Mouse (Mus musculus): Measurements from ENCODE around the gene Lgals9. TPM values are rescaled to one million over a fixed set of nuclear protein-coding genes. Genes with fewer than 3 reads are reported as not detected.

Lgals9 gene
- polyA plus RNA-seq, 1 experiment from 2014 or later = 8.8 TPM

GRCm38 (mm10) chr11:79019839-79020534, 35.2 kb upstream of the Lgals9 start:
- no peak for ATAC-seq (ENCODE audit: low read depth)
- no peaks in the 10 kb centered on the region for H3K27me3 ChIP-seq (ENCODE audit: control insufficient read depth, insufficient read depth, low read length)
- 0 out of 2 replicates have a peak, but pooled peaks cover 13% of the 10 kb centered on the region for H3K36me3 ChIP-seq (ENCODE audit: control insufficient read depth, insufficient read depth, low read length)
- H3K9me3 ChIP-seq (ENCODE audit: control insufficient read depth, low read length) = no peaks in the 10 kb centered on the region
- H3K4me1 ChIP-seq (ENCODE audit: control insufficient read depth, insufficient read depth, low read length) = no peaks in the 10 kb centered on the region
- H3K4me2 ChIP-seq (ENCODE audit: low read depth, low read length) = no peak overlapping the region
- WGBS = 90% methylated on average over 17 of the region's 17 CpGs
- H3K4me3 ChIP-seq (ENCODE audit: low read depth, low read length) = no peak overlapping the region
- no peak overlapping the region for H3K27ac ChIP-seq (ENCODE audit: low read depth, low read length)
- H3K9ac ChIP-seq (replicated peaks; ENCODE audit: low read depth, low read length) = no peak overlapping the region

GRCm38 (mm10) chr11:79018954-79019704, 34.4 kb upstream of the Lgals9 start:
- no peaks in the 10 kb centered on the region for H3K27me3 ChIP-seq (ENCODE audit: control insufficient read depth, insufficient read depth, low read length)
- no peak overlapping the region for H3K4me3 ChIP-seq (ENCODE audit: low read depth, low read length)
- H3K36me3 ChIP-seq (ENCODE audit: control insufficient read depth, insufficient read depth, low read length) = 0 out of 2 replicates have a peak, but pooled peaks cover 13% of the 10 kb centered on the region
- 0 out of 2 replicates have a peak, but pooled peaks have one; percentile 28 for ATAC-seq (ENCODE audit: low read depth)
- no peak overlapping the region for H3K9ac ChIP-seq (replicated peaks; ENCODE audit: low read depth, low read length)
- WGBS = 51% methylated on average over 11 of the region's 11 CpGs
- H3K27ac ChIP-seq (ENCODE audit: low read depth, low read length) = no peak overlapping the region
- H3K4me2 ChIP-seq (ENCODE audit: low read depth, low read length) = no peak overlapping the region
- H3K4me1 ChIP-seq (ENCODE audit: control insufficient read depth, insufficient read depth, low read length) = no peaks in the 10 kb centered on the region
- no peaks in the 10 kb centered on the region for H3K9me3 ChIP-seq (ENCODE audit: control insufficient read depth, low read length)

GRCm38 (mm10) chr11:79017161-79017606, 32.4 kb upstream of the Lgals9 start:
- 0 out of 2 replicates have a peak, but pooled peaks cover 13% of the 10 kb centered on the region for H3K36me3 ChIP-seq (ENCODE audit: control insufficient read depth, insufficient read depth, low read length)
- WGBS = 82% methylated on average over 7 of the region's 7 CpGs

GRCm38 (mm10) chr11:79016236-79016635, 31.5 kb upstream of the Lgals9 start:
- no peaks in the 10 kb centered on the region for H3K4me1 ChIP-seq (ENCODE audit: control insufficient read depth, insufficient read depth, low read length)
- H3K27me3 ChIP-seq (ENCODE audit: control insufficient read depth, insufficient read depth, low read length) = no peaks in the 10 kb centered on the region
- WGBS = 70% methylated on average over 12 of the region's 12 CpGs
- no peak overlapping the region for H3K9ac ChIP-seq (replicated peaks; ENCODE audit: low read depth, low read length)
- no peak for ATAC-seq (ENCODE audit: low read depth)
- no peak overlapping the region for H3K4me2 ChIP-seq (ENCODE audit: low read depth, low read length)
- H3K27ac ChIP-seq (ENCODE audit: low read depth, low read length) = no peak overlapping the region
- H3K36me3 ChIP-seq (ENCODE audit: control insufficient read depth, insufficient read depth, low read length) = 0 out of 2 replicates have a peak, but pooled peaks cover 13% of the 10 kb centered on the region
- no peaks in the 10 kb centered on the region for H3K9me3 ChIP-seq (ENCODE audit: control insufficient read depth, low read length)
- no peak overlapping the region for H3K4me3 ChIP-seq (ENCODE audit: low read depth, low read length)

More at GRCm38 (mm10) chr11:79017161-79017606, 32.4 kb upstream of the Lgals9 start:
- no peaks in the 10 kb centered on the region for H3K4me1 ChIP-seq (ENCODE audit: control insufficient read depth, insufficient read depth, low read length)
- no peaks in the 10 kb centered on the region for H3K9me3 ChIP-seq (ENCODE audit: control insufficient read depth, low read length)
- no peak overlapping the region for H3K4me2 ChIP-seq (ENCODE audit: low read depth, low read length)
- no peak overlapping the region for H3K9ac ChIP-seq (replicated peaks; ENCODE audit: low read depth, low read length)
- H3K27ac ChIP-seq (ENCODE audit: low read depth, low read length) = no peak overlapping the region
- ATAC-seq (ENCODE audit: low read depth) = no peak
- no peaks in the 10 kb centered on the region for H3K27me3 ChIP-seq (ENCODE audit: control insufficient read depth, insufficient read depth, low read length)
- no peak overlapping the region for H3K4me3 ChIP-seq (ENCODE audit: low read depth, low read length)

- Histone ChIP-seq H3K9ac (replicated peaks; ENCODE audit: low read depth, low read length) (no peak overlapping the region), H3K27me3 (ENCODE audit: control insufficient read depth, insufficient read depth, low read length) (no peaks in the 10 kb centered on the region), H3K9me3 (ENCODE audit: control insufficient read depth, low read length) (no peaks in the 10 kb centered on the region), H3K4me1 (ENCODE audit: control insufficient read depth, insufficient read depth, low read length) (no peaks in the 10 kb centered on the region), H3K4me3 (ENCODE audit: low read depth, low read length) (no peak overlapping the region), H3K4me2 (ENCODE audit: low read depth, low read length) (no peak overlapping the region), H3K27ac (ENCODE audit: low read depth, low read length) (no peak overlapping the region), H3K36me3 (ENCODE audit: control insufficient read depth, insufficient read depth, low read length) (0 out of 2 replicates have a peak, but pooled peaks cover 13% of the 10 kb centered on the region)
- WGBS = 92% methylated on average over 24 of the region's 24 CpGs
- ATAC-seq (ENCODE audit: low read depth) = no peak
Measured at GRCm38 (mm10) chr11:79015660-79016215, 31.0 kb upstream of the Lgals9 start.

- ATAC-seq (ENCODE audit: low read depth) = no peak
- Histone ChIP-seq H3K4me3 (ENCODE audit: low read depth, low read length) (no peak overlapping the region), H3K4me2 (ENCODE audit: low read depth, low read length) (no peak overlapping the region), H3K27me3 (ENCODE audit: control insufficient read depth, insufficient read depth, low read length) (no peaks in the 10 kb centered on the region), H3K9ac (replicated peaks; ENCODE audit: low read depth, low read length) (no peak overlapping the region), H3K27ac (ENCODE audit: low read depth, low read length) (no peak overlapping the region), H3K9me3 (ENCODE audit: control insufficient read depth, low read length) (no peaks in the 10 kb centered on the region), H3K36me3 (ENCODE audit: control insufficient read depth, insufficient read depth, low read length) (0 out of 2 replicates have a peak, but pooled peaks cover 13% of the 10 kb centered on the region), H3K4me1 (ENCODE audit: control insufficient read depth, insufficient read depth, low read length) (no peaks in the 10 kb centered on the region)
- WGBS = 73% methylated on average over 15 of the region's 15 CpGs
Measured at GRCm38 (mm10) chr11:79014602-79015325, 30.0 kb upstream of the Lgals9 start.

GRCm38 (mm10) chr11:79013806-79014205, 29.1 kb upstream of the Lgals9 start:
- H3K9me3 ChIP-seq (ENCODE audit: control insufficient read depth, low read length) = no peaks in the 10 kb centered on the region
- no peak overlapping the region for H3K4me3 ChIP-seq (ENCODE audit: low read depth, low read length)
- 63% methylated on average over 9 of the region's 9 CpGs for WGBS
- no peaks in the 10 kb centered on the region for H3K27me3 ChIP-seq (ENCODE audit: control insufficient read depth, insufficient read depth, low read length)
- no peak for ATAC-seq (ENCODE audit: low read depth)
- H3K4me2 ChIP-seq (ENCODE audit: low read depth, low read length) = no peak overlapping the region
- H3K27ac ChIP-seq (ENCODE audit: low read depth, low read length) = no peak overlapping the region
- 0 out of 2 replicates have a peak, but pooled peaks cover 7% of the 10 kb centered on the region for H3K36me3 ChIP-seq (ENCODE audit: control insufficient read depth, insufficient read depth, low read length)
- H3K4me1 ChIP-seq (ENCODE audit: control insufficient read depth, insufficient read depth, low read length) = no peaks in the 10 kb centered on the region
- no peak overlapping the region for H3K9ac ChIP-seq (replicated peaks; ENCODE audit: low read depth, low read length)

- Histone ChIP-seq H3K9ac (replicated peaks; ENCODE audit: low read depth, low read length) (no peak overlapping the region), H3K4me1 (ENCODE audit: control insufficient read depth, insufficient read depth, low read length) (no peaks in the 10 kb centered on the region), H3K4me3 (ENCODE audit: low read depth, low read length) (no peak overlapping the region), H3K27me3 (ENCODE audit: control insufficient read depth, insufficient read depth, low read length) (no peaks in the 10 kb centered on the region), H3K9me3 (ENCODE audit: control insufficient read depth, low read length) (no peaks in the 10 kb centered on the region), H3K4me2 (ENCODE audit: low read depth, low read length) (no peak overlapping the region), H3K27ac (ENCODE audit: low read depth, low read length) (no peak overlapping the region), H3K36me3 (ENCODE audit: control insufficient read depth, insufficient read depth, low read length) (0 out of 2 replicates have a peak, but pooled peaks cover 7% of the 10 kb centered on the region)
- no peak for ATAC-seq (ENCODE audit: low read depth)
Measured at GRCm38 (mm10) chr11:79013056-79013455, 28.3 kb upstream of the Lgals9 start.

Measured in neural tube, embryonic 14.5 days (tissue).